Mouse (Mus musculus) adrenal gland, postnatal 10 days (tissue): ENCODE results near the gene Cradd. TPM values are rescaled to one million over a fixed set of nuclear protein-coding genes. Genes with fewer than 3 reads are reported as not detected.

ENCODE experiments used
- DNase-seq: peaks from one replicate; pipeline ENCODE4 v3.0.0; 2021; ENCODE audit warnings: mixed read lengths
- total RNA-seq, 2 experiments: library from RNA; stranded (reverse); gene quantifications; 2 replicates each; pipeline ENCODE4 v1.2.3; 2021

Gene Cradd
- total RNA-seq, 2 experiments from 2014 or later: 8.2 to 13.4 TPM

- no peak for DNase-seq
Observed at GRCm38 (mm10) chr10:95306824-95307552, 16.9 kb downstream of the Cradd start.

DNA sequence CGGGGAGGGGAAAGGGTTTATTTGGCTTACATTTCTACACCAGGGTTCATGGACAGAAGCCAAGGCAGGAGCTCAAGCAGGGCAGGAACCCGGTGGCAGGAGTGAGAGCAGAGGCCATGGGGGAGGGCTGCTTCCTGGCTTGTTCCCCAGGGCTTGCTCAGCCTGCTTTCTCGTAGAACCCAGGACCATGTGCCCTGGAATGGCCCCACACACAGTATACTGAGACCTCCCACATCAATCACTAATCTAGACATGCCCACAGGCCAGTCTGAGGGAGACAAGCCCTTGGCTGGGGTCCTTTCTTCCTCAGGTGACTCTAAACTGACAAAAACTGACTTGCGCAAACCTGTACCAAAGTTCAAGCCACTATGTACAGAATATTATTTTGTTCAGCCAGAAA lies 19.7 kb downstream of the Cradd start:
- DNase-seq: no peak

DNA sequence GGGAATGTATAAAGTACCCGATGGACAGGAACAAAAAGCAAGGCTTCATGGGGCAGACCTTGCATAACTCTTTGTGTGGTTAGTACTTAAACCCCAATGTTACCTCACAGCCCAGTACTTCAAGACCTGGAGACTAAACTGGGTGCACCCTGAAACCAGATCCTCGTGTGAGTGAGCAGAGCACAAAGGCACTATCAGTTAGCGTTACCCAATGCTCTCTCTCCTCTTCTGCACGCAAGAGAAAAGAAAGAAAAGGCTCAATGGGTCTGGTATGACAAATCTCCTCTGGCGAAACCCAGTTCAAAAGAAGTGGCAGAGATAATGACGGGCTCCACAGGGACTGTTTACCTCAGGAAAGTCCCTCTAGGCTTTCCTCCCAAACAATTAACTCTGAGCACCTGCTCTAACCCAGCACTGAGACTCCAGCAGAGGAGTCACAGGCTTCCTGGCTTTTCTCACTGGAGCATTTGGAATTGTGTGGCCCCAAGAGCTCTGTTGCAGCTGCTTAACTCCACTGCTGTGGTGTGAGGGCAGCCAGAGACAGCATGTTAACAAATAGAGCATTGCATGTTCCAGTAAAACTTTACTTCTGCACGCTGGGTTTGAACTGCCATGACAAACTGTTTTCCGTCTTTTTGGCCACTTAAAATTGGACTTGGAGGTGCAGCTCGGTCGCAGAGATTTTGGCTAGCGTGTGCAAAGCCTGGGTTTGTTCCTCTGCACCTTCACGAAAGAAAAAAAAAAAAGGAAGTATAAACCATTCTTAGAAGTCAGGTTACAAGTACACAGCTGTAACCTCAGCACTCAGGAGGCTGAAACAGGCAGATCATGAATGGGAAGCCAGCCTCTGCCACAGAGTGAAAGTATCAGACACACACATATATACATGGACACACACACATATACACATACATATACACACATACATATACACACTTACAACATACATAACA lies 21.4 kb downstream of the Cradd start:
- DNase-seq: no peak

DNA sequence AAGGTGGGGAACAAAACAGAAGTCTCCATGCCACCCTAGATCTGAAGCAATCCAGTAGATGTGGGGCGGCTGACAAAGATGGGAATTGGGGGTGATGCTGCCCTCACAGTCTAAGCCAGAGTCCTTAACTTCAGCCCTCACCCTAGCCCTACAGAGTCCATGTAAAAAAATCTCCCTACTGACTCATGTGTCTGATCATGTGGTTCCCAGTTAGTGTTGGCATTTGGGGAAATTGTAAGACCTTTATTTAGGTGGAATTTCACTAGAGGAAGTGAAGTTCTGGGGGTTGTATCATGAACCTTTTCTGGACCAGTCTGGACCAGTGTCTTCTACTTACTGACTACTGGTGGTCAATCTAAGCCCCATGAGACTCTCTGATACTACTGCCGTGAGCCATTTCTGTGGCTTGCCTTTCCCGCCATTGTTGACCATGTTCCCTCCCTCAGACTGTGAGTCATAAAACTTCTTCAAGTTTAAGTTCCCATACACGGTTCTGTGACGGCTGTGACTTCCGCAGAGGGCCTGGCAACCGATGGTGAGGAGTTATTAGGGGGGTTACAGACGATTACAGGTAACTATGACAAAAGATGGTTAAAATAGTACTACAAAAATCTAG lies 23.6 kb downstream of the Cradd start:
- DNase-seq: no peak

GRCm38 (mm10) chr10:95299808-95300133 lies 24.2 kb downstream of the Cradd start:
- DNase-seq: no peak

DNA sequence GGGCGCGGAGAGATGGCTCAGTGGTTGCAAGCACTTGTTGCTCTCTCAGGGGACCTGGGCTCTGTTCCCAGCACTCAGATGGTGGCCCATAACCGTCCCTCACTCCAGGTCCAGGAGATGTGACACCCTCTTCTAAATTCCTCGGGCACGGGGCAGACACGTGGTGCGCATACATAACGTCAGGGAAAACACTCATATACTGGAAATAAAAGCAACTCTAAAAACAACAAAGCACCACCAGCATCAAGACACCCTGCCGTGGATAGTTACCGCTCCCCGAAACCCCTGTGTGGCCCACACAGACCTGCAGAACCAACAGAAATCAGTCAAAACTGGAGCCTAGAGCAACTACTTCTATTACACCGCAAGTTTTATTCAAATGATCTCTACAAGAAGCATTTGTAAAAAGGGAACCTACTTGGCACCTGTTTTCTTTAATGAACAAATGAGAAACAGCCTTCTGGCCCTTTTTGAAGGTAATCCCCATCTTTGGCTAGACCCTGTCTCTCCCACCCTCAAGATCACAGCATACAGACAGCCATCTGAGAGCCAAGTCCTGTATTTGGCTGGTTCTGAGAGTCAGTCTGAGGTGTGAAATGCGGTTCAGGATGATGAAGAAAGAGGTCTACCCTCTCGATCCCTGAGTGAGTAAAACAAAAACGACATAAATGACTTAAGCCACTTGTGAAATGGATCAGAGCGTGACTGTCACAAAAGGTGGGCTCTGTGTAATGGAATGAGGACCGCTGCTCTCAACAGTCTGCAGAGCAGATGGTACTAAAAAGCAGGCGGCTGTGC lies 24.7 kb downstream of the Cradd start:
- DNase-seq: no peak

GRCm38 (mm10) chr10:95298504-95298903 lies 25.4 kb downstream of the Cradd start:
- DNase-seq: no peak

GRCm38 (mm10) chr10:95297690-95298104 lies 26.2 kb downstream of the Cradd start:
- DNase-seq: no peak

GRCm38 (mm10) chr10:95297024-95297423 lies 26.9 kb downstream of the Cradd start:
- DNase-seq: no peak

DNA sequence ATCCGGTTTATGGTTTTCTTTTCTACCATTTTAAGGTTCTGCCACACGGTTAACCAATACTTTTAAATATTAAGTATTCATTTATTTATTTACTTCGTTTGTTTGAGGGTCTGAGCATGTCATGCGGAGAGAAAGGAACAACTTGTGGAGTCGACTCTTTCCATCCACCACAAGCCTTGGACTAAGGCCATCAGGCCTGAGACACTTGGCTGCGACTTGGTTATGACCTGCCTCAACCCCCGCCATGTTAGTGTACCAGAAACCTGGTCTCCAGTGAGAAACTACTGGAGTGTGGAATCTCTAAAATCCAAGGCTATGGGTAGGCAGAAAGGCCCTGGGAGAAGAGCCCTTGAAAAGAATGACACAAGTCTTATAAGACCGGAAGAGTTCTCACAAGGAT lies 30.7 kb downstream of the Cradd start:
- no peak for DNase-seq

GRCm38 (mm10) chr10:95292269-95292668 lies 31.7 kb downstream of the Cradd start:
- no peak for DNase-seq

- DNase-seq: no peak
Observed at GRCm38 (mm10) chr10:95291133-95291876, 32.6 kb downstream of the Cradd start.

- no peak for DNase-seq
Observed at GRCm38 (mm10) chr10:95289819-95290218, 34.1 kb downstream of the Cradd start.

DNA sequence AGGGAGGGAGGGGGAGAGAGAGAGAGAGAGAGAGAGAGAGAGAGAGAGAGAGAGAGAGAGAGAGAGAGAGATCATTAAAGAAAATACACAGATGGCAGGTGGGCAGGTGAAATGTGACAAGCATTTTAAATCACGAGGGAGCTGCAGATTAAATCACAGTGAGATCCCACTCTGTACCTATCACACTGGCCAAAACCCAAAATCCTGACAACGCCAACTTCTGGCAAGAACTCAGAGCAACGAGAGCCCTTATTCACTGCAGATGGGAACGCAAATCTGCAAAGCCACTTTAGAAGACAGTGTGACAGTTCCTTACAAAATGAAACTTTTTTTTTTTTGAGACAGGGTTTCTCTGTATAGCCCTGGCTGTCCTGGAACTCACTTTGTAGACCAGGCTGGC lies 35.7 kb downstream of the Cradd start:
- DNase-seq: no peak

DNA sequence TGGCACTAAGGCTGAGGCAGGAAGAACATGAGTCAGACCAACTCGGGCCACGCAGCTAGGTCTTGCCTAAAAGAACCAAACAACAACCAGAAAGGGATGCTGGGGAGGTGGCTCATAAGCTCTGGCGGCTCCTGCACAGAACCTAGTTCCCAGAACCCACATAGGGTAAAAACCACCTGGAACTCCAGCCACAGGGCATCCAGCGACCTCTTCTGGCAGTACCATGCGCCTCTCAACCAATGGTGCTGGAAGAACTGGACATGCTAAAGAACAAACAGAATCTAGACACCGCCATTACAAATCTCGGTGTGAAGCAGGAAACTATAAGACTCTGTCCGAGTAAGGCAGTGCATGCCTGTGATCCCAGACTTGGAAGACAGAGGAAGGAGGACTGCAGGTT lies 36.6 kb downstream of the Cradd start:
- no peak for DNase-seq

DNA sequence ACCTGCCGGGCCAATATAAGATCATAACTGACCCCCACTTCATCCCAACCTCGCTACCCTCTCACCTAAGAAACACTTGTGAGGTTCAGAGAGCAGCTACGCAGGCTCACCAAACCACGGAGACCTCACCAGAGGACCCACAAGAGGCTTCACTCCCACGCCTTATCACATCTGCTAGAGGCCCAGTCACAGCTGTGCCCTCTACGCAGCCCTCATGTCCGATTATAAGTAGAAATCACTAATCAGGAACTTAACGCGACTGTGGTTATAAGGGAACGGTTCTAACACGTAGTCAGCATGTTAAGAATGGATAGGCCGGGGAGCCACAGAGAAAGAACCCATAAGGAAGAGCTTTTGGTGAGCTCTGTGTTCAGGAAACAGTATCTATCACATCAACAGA lies 40.5 kb downstream of the Cradd start:
- DNase-seq: no peak

GRCm38 (mm10) chr10:95281996-95282395 lies 41.9 kb downstream of the Cradd start:
- DNase-seq: no peak

GRCm38 (mm10) chr10:95281466-95281990 lies 42.4 kb downstream of the Cradd start:
- DNase-seq: no peak

DNA sequence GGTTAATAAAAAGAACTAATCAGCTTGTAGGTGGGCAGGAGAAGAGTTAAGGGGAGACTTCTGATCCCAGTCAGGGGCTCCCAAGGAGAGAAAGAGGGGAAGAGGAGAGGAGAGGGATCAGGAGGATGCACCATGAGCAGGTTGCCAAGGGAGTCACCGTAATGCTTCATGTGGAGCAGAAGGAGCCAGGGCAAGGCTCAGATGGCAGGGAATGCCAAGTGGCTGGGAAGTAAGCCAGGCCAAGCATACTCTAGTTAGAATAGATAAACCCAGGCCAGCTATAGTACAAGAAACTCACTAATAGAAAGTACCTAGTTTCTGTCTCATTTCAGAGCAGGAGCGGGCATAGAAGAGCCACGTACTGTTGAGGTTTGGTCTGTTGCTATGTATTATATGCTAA lies 43.6 kb downstream of the Cradd start:
- peak; percentile 50 for DNase-seq

GRCm38 (mm10) chr10:95279459-95279858 lies 44.5 kb downstream of the Cradd start:
- no peak for DNase-seq

GRCm38 (mm10) chr10:95278085-95278484 lies 45.8 kb downstream of the Cradd start:
- no peak for DNase-seq
